Mouse (Mus musculus) 3T3-L1 (cell line): ENCODE measurements around the gene Gm35134.
"Not testable (repeated sequence)": the region's sequence is repeated elsewhere in the genome, so short reads cannot be mapped to it uniquely, and the experiment has no call there.

Experiments
- DNase-seq: peaks from one replicate; pipeline ENCODE4 v3.0.0-alpha.2; 2015; ENCODE audit warnings: low read depth, low spot score

Gm35134 gene

GRCm38 (mm10) chrY:19112707-19113106, at the start of gene Gm35134:
TSS of gene Gm35134 (plus strand) at chrY:19113007.
- DNase-seq: not testable (repeated sequence)
